Mouse (Mus musculus) adrenal gland, adult 18-20 months (tissue): ENCODE data around the gene Stk11. TPM values are rescaled to one million over a fixed set of nuclear protein-coding genes. Genes with fewer than 3 reads are reported as not detected.

Experiments
- DNase-seq, 2 experiments: peaks; one replicate each; pipeline ENCODE4 v3.0.0; 2021 to 2022; ENCODE audit warnings: low spot score in 2 of 2
- long read RNA-seq, 2 experiments: library from polyadenylated mRNA; stranded (forward); transcript quantifications; one replicate each; pipeline ENCODE4 v2.0.0; 2021
- total RNA-seq, 2 experiments: library from RNA; stranded (reverse); gene quantifications; 1 replicate in 1 of 2; 2 replicates in 1 of 2; pipeline ENCODE4 v1.2.3; 2021

Gene Stk11
- 100 to 1,000 TPM; 154 to 158 TPM for total RNA-seq
- long read RNA-seq, experiment 1, transcript Stk11-201 (10 exons, 2,566 nt): major isoform, 12 of 20 reads
- long read RNA-seq, experiment 1, partial matches to known transcripts: 3 of 20 reads
- long read RNA-seq, experiment 1, other reads (novel, unspliced or antisense): 5 of 20 reads
- long read RNA-seq, experiment 2, transcript Stk11-201 (10 exons, 2,566 nt): major isoform, 43 of 68 reads
- long read RNA-seq, experiment 2, partial matches to known transcripts: 9 of 68 reads
- long read RNA-seq, experiment 2, other reads (novel, unspliced or antisense): 12 of 68 reads

GRCm38 (mm10) chr10:80115290-80115943 lies at the start of gene Stk11:
TSS of gene Stk11 (plus strand) at chr10:80115803.
- DNase-seq: peak; percentile 93 to 95

GRCm38 (mm10) chr10:80069251-80069650 lies 46.4 kb upstream of the Stk11 start:
- no peak for DNase-seq

- DNase-seq: no peak
These were observed 45.6 kb upstream of the Stk11 start for GRCm38 (mm10) chr10:80069948-80070450.

- DNase-seq: peak; percentile 82 to 88
These were observed 44.6 kb upstream of the Stk11 start for GRCm38 (mm10) chr10:80070837-80071515.

- no peak for DNase-seq
These were observed 44.1 kb upstream of the Stk11 start for GRCm38 (mm10) chr10:80071516-80071900.

- peak in 1 of 2 experiments; percentile 30 for DNase-seq
These were observed 42.7 kb upstream of the Stk11 start for GRCm38 (mm10) chr10:80072623-80073489.

GRCm38 (mm10) chr10:80074813-80075601 lies 40.6 kb upstream of the Stk11 start:
- peak; percentile 68 to 71 for DNase-seq

GRCm38 (mm10) chr10:80075924-80076323 lies 39.7 kb upstream of the Stk11 start:
- no peak for DNase-seq

GRCm38 (mm10) chr10:80076386-80076785 lies 39.2 kb upstream of the Stk11 start:
- no peak for DNase-seq

- no peak for DNase-seq
These were observed 38.3 kb upstream of the Stk11 start for GRCm38 (mm10) chr10:80077312-80077711.

GRCm38 (mm10) chr10:80078366-80078765 lies 37.2 kb upstream of the Stk11 start:
- no peak for DNase-seq

- DNase-seq: no peak
These were observed 35.1 kb upstream of the Stk11 start for GRCm38 (mm10) chr10:80080396-80081070.

GRCm38 (mm10) chr10:80081075-80081474 lies 34.5 kb upstream of the Stk11 start:
- DNase-seq: no peak

GRCm38 (mm10) chr10:80084817-80085487 lies 30.7 kb upstream of the Stk11 start:
- no peak for DNase-seq

- no peak for DNase-seq
These were observed 28.8 kb upstream of the Stk11 start for GRCm38 (mm10) chr10:80086847-80087246.

- DNase-seq: no peak
These were observed 28.1 kb upstream of the Stk11 start for GRCm38 (mm10) chr10:80087483-80087882.

- DNase-seq: no peak
These were observed 26.5 kb upstream of the Stk11 start for GRCm38 (mm10) chr10:80089146-80089545.

- no peak for DNase-seq
These were observed 24.1 kb upstream of the Stk11 start for GRCm38 (mm10) chr10:80091527-80091926.

- DNase-seq: no peak
These were observed 22.9 kb upstream of the Stk11 start for GRCm38 (mm10) chr10:80092690-80093089.
